Comparison of ENCODE assay signal across 9 mouse cellular contexts in genomic region chr8:70687576-70687975, GRCm38 (mm10). TPM values are rescaled to one million over a fixed set of nuclear protein-coding genes. Genes with fewer than 3 reads are reported as not detected.
DNase-seq lines count a peak whose midpoint lies in the region; ATAC-seq and TF ChIP-seq lines count a peak whose summit lies in the region.
"Had no signal": no experiment of that assay in that cellular context is flagged by ENCODE, and none has a peak within 500 bp of the region (broad histone marks: within the 10 kb centered on the region; RNA-seq: fewer than 3 reads in every experiment).

No protein-coding gene starts in this region.

- no peak for TF ChIP-seq CTCF in heart, postnatal 0 days (IDR thresholded peaks at IDR 0.05; ENCODE audit: low read depth)
- TF ChIP-seq CTCF in intestine, postnatal 0 days (IDR thresholded peaks at IDR 0.05; ENCODE audit: low read depth), result no peak

- no peak for ATAC-seq in hindbrain, embryonic 14.5 days (ENCODE audit: low FRiP score)
- ATAC-seq in heart, postnatal 0 days (ENCODE audit: insufficient read depth, low read depth), result 0 out of 2 replicates have a peak, but pooled peaks have one; percentile 18
- no peak for ATAC-seq in intestine, postnatal 0 days
- no peak for ATAC-seq in forebrain, embryonic 13.5 days

- H3K9me3 ChIP-seq in hindbrain, embryonic 10.5 days, result no peaks in the 10 kb centered on the region
- no peaks in the 10 kb centered on the region for H3K9me3 ChIP-seq in hindbrain, embryonic 14.5 days (ENCODE audit: control insufficient read depth, low read length)
- H3K9me3 ChIP-seq in heart, postnatal 0 days (replicated peaks; ENCODE audit: control insufficient read depth, low read length), result no peaks in the 10 kb centered on the region
- H3K9me3 ChIP-seq in intestine, postnatal 0 days (ENCODE audit: control insufficient read depth), result no peaks in the 10 kb centered on the region
- no peaks in the 10 kb centered on the region for H3K9me3 ChIP-seq in forebrain, embryonic 13.5 days (replicated peaks)

- H3K4me3 ChIP-seq in hindbrain, embryonic 10.5 days, result no peak overlapping the region
- no peak overlapping the region for H3K4me3 ChIP-seq in hindbrain, embryonic 14.5 days (replicated peaks; ENCODE audit: low read length)
- H3K4me3 ChIP-seq in heart, postnatal 0 days (ENCODE audit: low read depth, low read length), result no peak overlapping the region
- H3K4me3 ChIP-seq in intestine, postnatal 0 days (ENCODE audit: low read depth, low read length), result no peak overlapping the region
- no peak overlapping the region; the same call in 1 of the 2 replicates for H3K4me3 ChIP-seq in forebrain, embryonic 13.5 days
- H3K4me3 ChIP-seq: left cerebral cortex, adult 2 months had no signal

- 92% methylated on average over 8 of the region's 8 CpGs for WGBS in hindbrain, embryonic 10.5 days
- 82% methylated on average over 8 of the region's 8 CpGs for WGBS in hindbrain, embryonic 14.5 days
- 44% methylated on average over 8 of the region's 8 CpGs for WGBS in heart, postnatal 0 days
- 61% methylated on average over 8 of the region's 8 CpGs for WGBS in intestine, postnatal 0 days
- WGBS in forebrain, embryonic 13.5 days, result 90% methylated on average over 8 of the region's 8 CpGs

- H3K4me2 ChIP-seq in hindbrain, embryonic 14.5 days (replicated peaks), result no peak overlapping the region
- no peak overlapping the region for H3K4me2 ChIP-seq in heart, postnatal 0 days (ENCODE audit: low read depth, low read length)
- no peak overlapping the region for H3K4me2 ChIP-seq in intestine, postnatal 0 days (replicated peaks; ENCODE audit: low read depth)
- H3K4me2 ChIP-seq in forebrain, embryonic 13.5 days, result no peak overlapping the region

- peaks cover 50% of the 10 kb centered on the region for H3K4me1 ChIP-seq in hindbrain, embryonic 10.5 days (replicated peaks)
- H3K4me1 ChIP-seq in hindbrain, embryonic 14.5 days (replicated peaks; ENCODE audit: control insufficient read depth, insufficient read depth, low read length), result peaks cover 16% of the 10 kb centered on the region
- H3K4me1 ChIP-seq in heart, postnatal 0 days (ENCODE audit: control insufficient read depth, insufficient read depth), result peaks cover 17% of the 10 kb centered on the region
- peaks cover 3% of the 10 kb centered on the region; the same call in 1 of the 2 replicates for H3K4me1 ChIP-seq in intestine, postnatal 0 days (replicated peaks; ENCODE audit: control insufficient read depth, insufficient read depth, low read length)
- H3K4me1 ChIP-seq in forebrain, embryonic 13.5 days, result peaks cover 34% of the 10 kb centered on the region

- 0 out of 2 replicates have a peak, but pooled peaks cover 3% of the 10 kb centered on the region for H3K27me3 ChIP-seq in hindbrain, embryonic 10.5 days (ENCODE audit: insufficient read depth, poor library complexity, severe bottlenecking)
- no peaks in the 10 kb centered on the region for H3K27me3 ChIP-seq in hindbrain, embryonic 14.5 days (ENCODE audit: control insufficient read depth, insufficient read depth, low read length)
- H3K27me3 ChIP-seq in heart, postnatal 0 days (ENCODE audit: control insufficient read depth, insufficient read depth, low read length), result no peaks in the 10 kb centered on the region
- H3K27me3 ChIP-seq in intestine, postnatal 0 days (replicated peaks; ENCODE audit: control insufficient read depth, insufficient read depth, low read length), result no peaks in the 10 kb centered on the region
- H3K27me3 ChIP-seq in forebrain, embryonic 13.5 days, result no peaks in the 10 kb centered on the region

- no peak for DNase-seq in hindbrain, embryonic 10.5 days (ENCODE audit: low spot score)
- DNase-seq in hindbrain, embryonic 14.5 days (ENCODE audit: low spot score), result no peak
- peak; percentile 91 for DNase-seq in adrenal gland, adult 2 months
- DNase-seq in heart, postnatal 0 days (ENCODE audit: low spot score), result peak; percentile 75
- DNase-seq in lung, postnatal 10 days, result peak; percentile 87
- no peak for DNase-seq in frontal cortex, postnatal 14 days (ENCODE audit: low spot score in 2 of 2)

- H3K36me3 ChIP-seq in hindbrain, embryonic 10.5 days, result no peaks in the 10 kb centered on the region
- no peaks in the 10 kb centered on the region for H3K36me3 ChIP-seq in hindbrain, embryonic 14.5 days (replicated peaks; ENCODE audit: control insufficient read depth, insufficient read depth)
- no peaks in the 10 kb centered on the region for H3K36me3 ChIP-seq in heart, postnatal 0 days (replicated peaks; ENCODE audit: control insufficient read depth, insufficient read depth, low read length)
- H3K36me3 ChIP-seq in intestine, postnatal 0 days (ENCODE audit: control insufficient read depth, insufficient read depth), result no peaks in the 10 kb centered on the region
- no peaks in the 10 kb centered on the region for H3K36me3 ChIP-seq in forebrain, embryonic 13.5 days (ENCODE audit: poor library complexity, severe bottlenecking)

- no peak overlapping the region for H3K9ac ChIP-seq in hindbrain, embryonic 14.5 days
- H3K9ac ChIP-seq in heart, postnatal 0 days (replicated peaks; ENCODE audit: low read depth, low read length), result no peak overlapping the region
- no peak overlapping the region for H3K9ac ChIP-seq in intestine, postnatal 0 days (ENCODE audit: low read depth, low read length)
- no peak overlapping the region for H3K9ac ChIP-seq in forebrain, embryonic 13.5 days

- H3K27ac ChIP-seq in hindbrain, embryonic 10.5 days, result peak overlapping the region; percentile 45; the same call in 1 of the 2 replicates
- H3K27ac ChIP-seq in hindbrain, embryonic 14.5 days, result no peak overlapping the region
- peak overlapping the region; percentile 28 for H3K27ac ChIP-seq in heart, postnatal 0 days (ENCODE audit: low read depth)
- H3K27ac ChIP-seq in intestine, postnatal 0 days (ENCODE audit: low read depth, low read length), result no peak overlapping the region
- H3K27ac ChIP-seq in forebrain, embryonic 13.5 days, result no peak overlapping the region
- H3K27ac ChIP-seq: left cerebral cortex, adult 2 months had no signal

- TF ChIP-seq EP300 in heart, postnatal 0 days (IDR thresholded peaks at IDR 0.05; ENCODE audit: low read depth), result no peak

RNA-seq across cellular contexts. Expression of gene Jund, which starts 11.2 kb away (rescaled TPM):
- polyA plus RNA-seq in hindbrain, embryonic 10.5 days (2016; fragmentation: Nextera tagmentation; extraction: Ambion mirVana), result 64.6 and 128 TPM in 2 replicates
- polyA plus RNA-seq in hindbrain, embryonic 14.5 days (2014; fragmentation: Nextera tagmentation; extraction: Ambion mirVana), result 128 and 144 TPM in 2 replicates
- total RNA-seq in adrenal gland, adult 2 months (2021), result 100 to 1,000 TPM; 214 to 246 TPM
- 1,009 and 1,256 TPM in 2 replicates for polyA plus RNA-seq in adrenal gland, adult 2 months (2012; rRNA removed)
- 322 and 503 TPM in 2 replicates for total RNA-seq in heart, postnatal 0 days (2014; rRNA removed; ENCODE audit: low replicate concordance)
- polyA plus RNA-seq in heart, postnatal 0 days (2015; fragmentation: Nextera tagmentation; extraction: Ambion mirVana), result 45.9 and 49.5 TPM in 2 replicates
- 114 and 121 TPM in 2 replicates for polyA plus RNA-seq in intestine, postnatal 0 days (2015; fragmentation: Nextera tagmentation; extraction: Ambion mirVana)
- polyA plus RNA-seq in forebrain, embryonic 13.5 days (2015; fragmentation: Nextera tagmentation; extraction: Ambion mirVana), result 58.6 and 68.8 TPM in 2 replicates

RNA-seq across cellular contexts. Expression of gene Lsm4, which starts 14.5 kb away (rescaled TPM):
- 344 and 354 TPM in 2 replicates for polyA plus RNA-seq in hindbrain, embryonic 10.5 days (2016; fragmentation: Nextera tagmentation; extraction: Ambion mirVana)
- 180 and 197 TPM in 2 replicates for polyA plus RNA-seq in hindbrain, embryonic 14.5 days (2014; fragmentation: Nextera tagmentation; extraction: Ambion mirVana)
- total RNA-seq in adrenal gland, adult 2 months (2021), result 10 to 100 TPM; 65.2 to 88.5 TPM
- polyA plus RNA-seq in adrenal gland, adult 2 months (2012; rRNA removed), result 81.3 and 112 TPM in 2 replicates
- 438 and 495 TPM in 2 replicates for total RNA-seq in heart, postnatal 0 days (2014; rRNA removed; ENCODE audit: low replicate concordance)
- 202 and 205 TPM in 2 replicates for polyA plus RNA-seq in heart, postnatal 0 days (2015; fragmentation: Nextera tagmentation; extraction: Ambion mirVana)
- polyA plus RNA-seq in intestine, postnatal 0 days (2015; fragmentation: Nextera tagmentation; extraction: Ambion mirVana), result 181 and 182 TPM in 2 replicates
- 238 and 239 TPM in 2 replicates for polyA plus RNA-seq in forebrain, embryonic 13.5 days (2015; fragmentation: Nextera tagmentation; extraction: Ambion mirVana)

RNA-seq across cellular contexts. Expression of gene Iqcn, which starts 15.7 kb away (rescaled TPM):
- 0.07 TPM in 1 of 2 replicates, not detected in the other for polyA plus RNA-seq in hindbrain, embryonic 10.5 days (2016; fragmentation: Nextera tagmentation; extraction: Ambion mirVana)
- polyA plus RNA-seq in hindbrain, embryonic 14.5 days (2014; fragmentation: Nextera tagmentation; extraction: Ambion mirVana), result 0.07 and 0.15 TPM in 2 replicates
- under 1 TPM in 1 of 2 experiments, not detected in 1; 0.12 TPM for total RNA-seq in adrenal gland, adult 2 months (2021)
- 0.25 and 0.28 TPM in 2 replicates for polyA plus RNA-seq in adrenal gland, adult 2 months (2012; rRNA removed)
- not detected in 2 replicates for total RNA-seq in heart, postnatal 0 days (2014; rRNA removed; ENCODE audit: low replicate concordance)
- polyA plus RNA-seq in heart, postnatal 0 days (2015; fragmentation: Nextera tagmentation; extraction: Ambion mirVana), result not detected in 2 replicates
- polyA plus RNA-seq in intestine, postnatal 0 days (2015; fragmentation: Nextera tagmentation; extraction: Ambion mirVana), result not detected in 2 replicates
- polyA plus RNA-seq in forebrain, embryonic 13.5 days (2015; fragmentation: Nextera tagmentation; extraction: Ambion mirVana), result 0.05 and 0.11 TPM in 2 replicates

RNA-seq across cellular contexts. Expression of gene Pgpep1, which starts 27.4 kb away (rescaled TPM):
- polyA plus RNA-seq in hindbrain, embryonic 10.5 days (2016; fragmentation: Nextera tagmentation; extraction: Ambion mirVana), result 87.4 and 141 TPM in 2 replicates
- polyA plus RNA-seq in hindbrain, embryonic 14.5 days (2014; fragmentation: Nextera tagmentation; extraction: Ambion mirVana), result 74.0 and 89.3 TPM in 2 replicates
- 100 to 1,000 TPM; 115 to 127 TPM for total RNA-seq in adrenal gland, adult 2 months (2021)
- polyA plus RNA-seq in adrenal gland, adult 2 months (2012; rRNA removed), result 115 and 117 TPM in 2 replicates
- 18.0 and 36.3 TPM in 2 replicates for total RNA-seq in heart, postnatal 0 days (2014; rRNA removed; ENCODE audit: low replicate concordance)
- 26.9 and 29.1 TPM in 2 replicates for polyA plus RNA-seq in heart, postnatal 0 days (2015; fragmentation: Nextera tagmentation; extraction: Ambion mirVana)
- polyA plus RNA-seq in intestine, postnatal 0 days (2015; fragmentation: Nextera tagmentation; extraction: Ambion mirVana), result 79.0 and 92.1 TPM in 2 replicates
- 64.6 and 80.8 TPM in 2 replicates for polyA plus RNA-seq in forebrain, embryonic 13.5 days (2015; fragmentation: Nextera tagmentation; extraction: Ambion mirVana)

RNA-seq across cellular contexts. Expression of gene Gm3336, which starts 30.8 kb away (rescaled TPM):
- not detected in 2 replicates for polyA plus RNA-seq in hindbrain, embryonic 10.5 days (2016; fragmentation: Nextera tagmentation; extraction: Ambion mirVana)
- polyA plus RNA-seq in hindbrain, embryonic 14.5 days (2014; fragmentation: Nextera tagmentation; extraction: Ambion mirVana), result not detected in 2 replicates
- under 1 TPM in 1 of 2 experiments, not detected in 1; 0.69 TPM for total RNA-seq in adrenal gland, adult 2 months (2021)
- polyA plus RNA-seq in adrenal gland, adult 2 months (2012; rRNA removed), result 0.51 and 0.97 TPM in 2 replicates
- total RNA-seq in heart, postnatal 0 days (2014; rRNA removed; ENCODE audit: low replicate concordance), result not detected in 2 replicates
- not detected in 2 replicates for polyA plus RNA-seq in heart, postnatal 0 days (2015; fragmentation: Nextera tagmentation; extraction: Ambion mirVana)
- 2.8 TPM in 2 replicates for polyA plus RNA-seq in intestine, postnatal 0 days (2015; fragmentation: Nextera tagmentation; extraction: Ambion mirVana)
- not detected in 2 replicates for polyA plus RNA-seq in forebrain, embryonic 13.5 days (2015; fragmentation: Nextera tagmentation; extraction: Ambion mirVana)
- total RNA-seq: left cerebral cortex, adult 2 months had no signal

Comparison
In these comparisons a context has a peak if more than half of its experiments do, and no peak if none do; other contexts are left out.
1. H3K27ac ChIP-seq: peak in hindbrain, embryonic 10.5 days (single experiment) and heart, postnatal 0 days (single experiment); none in hindbrain, embryonic 14.5 days (single experiment), intestine, postnatal 0 days (single experiment) and forebrain, embryonic 13.5 days (single experiment).
2. DNase-seq: peak in adrenal gland, adult 2 months (single experiment), heart, postnatal 0 days (single experiment) and lung, postnatal 10 days (single experiment); none in hindbrain, embryonic 10.5 days (single experiment), hindbrain, embryonic 14.5 days (single experiment) and frontal cortex, postnatal 14 days (0 of 2).